Mouse (Mus musculus) lung, postnatal 0 days (tissue): ENCODE results near the gene Msi2. TPM values are rescaled to one million over a fixed set of nuclear protein-coding genes. Genes with fewer than 3 reads are reported as not detected.

ENCODE experiments used
- ATAC-seq: fragments of 200-750 bp; cut with Nextera tagmentation; 2 replicates; pipeline ENCODE4 v1.8.0; 2017; ENCODE audit warnings: moderate library complexity
- DNase-seq: peaks from one replicate; pipeline ENCODE4 v3.0.0-alpha.2; 2016; ENCODE audit warnings: low spot score
- H3K27ac ChIP-seq: fragments of 300-500 bp; sonication (generic); 2 replicates; pipeline ENCODE4 v1.5.1; 2014; ENCODE audit warnings: antibody characterized with exemption, mild to moderate bottlenecking, low read length, mixed read lengths
- H3K27me3 ChIP-seq: fragments of 300-500 bp; sonication (generic); replicated peaks from 2 replicates; pipeline ENCODE4 v1.6.1; 2014; ENCODE audit warnings: low read length, mixed read lengths; ENCODE audit not compliant: insufficient read depth
- H3K36me3 ChIP-seq: fragments of 300-500 bp; sonication (generic); 2 replicates; pipeline ENCODE4 v1.6.1; 2014; ENCODE audit warnings: low read length, mixed read lengths; ENCODE audit not compliant: insufficient read depth
- H3K4me1 ChIP-seq: fragments of 300-500 bp; sonication (generic); 2 replicates; pipeline ENCODE4 v1.6.1; 2014; ENCODE audit warnings: antibody characterized with exemption, low read depth, low read length, mixed read lengths; ENCODE audit not compliant: insufficient read depth
- H3K4me2 ChIP-seq: fragments of 300-500 bp; sonication (generic); replicated peaks from 2 replicates; pipeline ENCODE4 v1.6.1; 2014; ENCODE audit warnings: low read depth, mild to moderate bottlenecking, low read length, moderate library complexity, mixed read lengths
- H3K4me3 ChIP-seq: fragments of 300-500 bp; sonication (generic); 2 replicates; pipeline ENCODE4 v1.5.1; 2014; ENCODE audit warnings: low read depth, low read length
- H3K9ac ChIP-seq: fragments of 300-500 bp; sonication (generic); replicated peaks from 2 replicates; pipeline ENCODE4 v1.6.1; 2014; ENCODE audit warnings: low read depth, mild to moderate bottlenecking
- H3K9me3 ChIP-seq: fragments of 300-500 bp; sonication (generic); 2 replicates; pipeline ENCODE4 v1.6.1; 2016; ENCODE audit warnings: low read length, mixed read lengths
- CTCF ChIP-seq: IDR thresholded peaks from 2 replicates; pipeline ENCODE4 v1.5.1; 2016; ENCODE audit warnings: antibody characterized with exemption, mild to moderate bottlenecking
- EP300 ChIP-seq: IDR thresholded peaks from 2 replicates; pipeline ENCODE4 v1.6.1; 2016; ENCODE audit warnings: antibody characterized with exemption, mild to moderate bottlenecking, control low read depth
- WGBS: fragments of 180-500 bp; shearing (Covaris S2); extraction: QIAGEN DNeasy Blood & Tissue Kit; methylation state at CpG from one replicate; pipeline ENCODE4 v1.1.7; 2014; 5-methylcytosine and 5-hydroxymethylcytosine counted together
- polyA plus RNA-seq: library from polyadenylated mRNA; unstranded; fragments of >200 nt; fragmentation: Nextera tagmentation; extraction: Ambion mirVana; gene quantifications from 2 replicates; pipeline ENCODE4 v1.2.1, GENCODE M21; 2015

Msi2 gene
- polyA plus RNA-seq, 1 experiment from 2014 or later, result 12.6 TPM

- peak overlapping the region; percentile 65 for H3K4me2 ChIP-seq
- H3K36me3 ChIP-seq, result 0 out of 2 replicates have a peak, but pooled peaks cover 8% of the 10 kb centered on the region
- peak overlapping the region; percentile 98 for H3K4me3 ChIP-seq
- H3K4me1 ChIP-seq, result peaks cover 10% of the 10 kb centered on the region; the same call in 1 of the 2 replicates
- no peaks in the 10 kb centered on the region for H3K9me3 ChIP-seq
- peak overlapping the region; percentile 94 for H3K9ac ChIP-seq
- no peaks in the 10 kb centered on the region for H3K27me3 ChIP-seq
- no peak for ATAC-seq
- WGBS, result 2% methylated on average over 23 of the region's 23 CpGs
- DNase-seq, result peak; percentile 47
- H3K27ac ChIP-seq, result no peak overlapping the region
- TF ChIP-seq CTCF (0 out of 2 replicates have a peak, but pooled peaks have one; percentile 1), EP300 (no peak)
These were observed 2.0 kb downstream of the Msi2 start for GRCm38 (mm10) chr11:88716061-88716994.

GRCm38 (mm10) chr11:88715299-88715698 is 3.0 kb downstream of the Msi2 start:
- H3K4me1 ChIP-seq, result peaks cover 10% of the 10 kb centered on the region; the same call in 1 of the 2 replicates
- H3K27me3 ChIP-seq, result no peaks in the 10 kb centered on the region
- no peak overlapping the region for H3K27ac ChIP-seq
- H3K36me3 ChIP-seq, result 0 out of 2 replicates have a peak, but pooled peaks cover 10% of the 10 kb centered on the region
- H3K4me2 ChIP-seq, result peak overlapping the region; percentile 65
- WGBS, result 51% methylated on average over 7 of the region's 7 CpGs
- no peak overlapping the region for H3K4me3 ChIP-seq
- H3K9me3 ChIP-seq, result no peaks in the 10 kb centered on the region
- DNase-seq, result no peak
- H3K9ac ChIP-seq, result no peak overlapping the region
- ATAC-seq, result no peak
- TF ChIP-seq CTCF, result no peak
- no peak for TF ChIP-seq EP300

GRCm38 (mm10) chr11:88714127-88714526 is 4.2 kb downstream of the Msi2 start:
- ATAC-seq, result no peak
- no peak overlapping the region for H3K9ac ChIP-seq
- WGBS, result 69% methylated on average over 7 of the region's 7 CpGs
- no peak for TF ChIP-seq EP300
- TF ChIP-seq CTCF, result no peak
- H3K4me2 ChIP-seq, result no peak overlapping the region
- peaks cover 10% of the 10 kb centered on the region; the same call in 1 of the 2 replicates for H3K4me1 ChIP-seq
- H3K27ac ChIP-seq, result no peak overlapping the region
- H3K27me3 ChIP-seq, result no peaks in the 10 kb centered on the region
- 0 out of 2 replicates have a peak, but pooled peaks cover 17% of the 10 kb centered on the region for H3K36me3 ChIP-seq
- no peaks in the 10 kb centered on the region for H3K9me3 ChIP-seq
- DNase-seq, result no peak
- no peak overlapping the region for H3K4me3 ChIP-seq

GRCm38 (mm10) chr11:88713479-88713878 is 4.8 kb downstream of the Msi2 start:
- ATAC-seq (no peak), DNase-seq (no peak)
- WGBS, result 60% methylated on average over 9 of the region's 9 CpGs
- Histone ChIP-seq H3K4me2 (no peak overlapping the region), H3K4me3 (no peak overlapping the region), H3K4me1 (peaks cover 10% of the 10 kb centered on the region; the same call in 1 of the 2 replicates), H3K9ac (no peak overlapping the region), H3K36me3 (0 out of 2 replicates have a peak, but pooled peaks cover 17% of the 10 kb centered on the region), H3K9me3 (no peaks in the 10 kb centered on the region), H3K27ac (no peak overlapping the region), H3K27me3 (no peaks in the 10 kb centered on the region)
- no peak for TF ChIP-seq CTCF
- TF ChIP-seq EP300, result no peak

GRCm38 (mm10) chr11:88709876-88710614 is 8.3 kb downstream of the Msi2 start:
- no peaks in the 10 kb centered on the region for H3K4me1 ChIP-seq
- H3K27me3 ChIP-seq, result no peaks in the 10 kb centered on the region
- DNase-seq, result no peak
- H3K27ac ChIP-seq, result no peak overlapping the region
- WGBS, result 92% methylated on average over 15 of the region's 15 CpGs
- no peak for TF ChIP-seq EP300
- no peak for TF ChIP-seq CTCF
- no peak overlapping the region for H3K9ac ChIP-seq
- H3K4me3 ChIP-seq, result no peak overlapping the region
- H3K9me3 ChIP-seq, result no peaks in the 10 kb centered on the region
- no peak for ATAC-seq
- H3K4me2 ChIP-seq, result no peak overlapping the region
- 0 out of 2 replicates have a peak, but pooled peaks cover 17% of the 10 kb centered on the region for H3K36me3 ChIP-seq
